Mouse (Mus musculus): ENCODE results near the gene Cysltr2. TPM values are rescaled to one million over a fixed set of nuclear protein-coding genes. Genes with fewer than 3 reads are reported as not detected.
A peak's percentile ranks its signal among the peaks of the same experiment; 100 is the strongest.

The Cysltr2 gene
- polyA plus RNA-seq, 1 experiment from 2014 or later: not detected

DNA sequence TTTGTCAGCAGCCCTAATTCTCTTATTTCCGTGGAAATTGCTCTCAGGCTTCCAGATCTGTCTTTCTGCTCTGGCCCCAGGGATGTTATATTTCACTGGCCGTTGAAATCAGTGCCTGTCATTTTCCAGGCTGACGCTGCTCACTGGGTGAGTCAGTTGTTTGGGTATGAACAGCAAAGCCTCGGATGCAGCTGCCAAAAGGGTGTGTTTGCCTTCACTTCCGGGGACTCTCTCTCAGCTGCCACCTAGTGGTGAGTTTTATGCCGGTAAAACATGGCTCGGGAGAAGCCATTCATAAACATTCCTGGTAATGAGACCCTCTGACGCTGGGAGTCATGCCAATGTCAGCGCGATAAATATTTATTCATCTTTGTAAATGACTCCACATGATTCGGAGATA lies 65.5 kb downstream of the Cysltr2 start:
- Histone ChIP-seq H3K27me3 (ENCODE audit: control insufficient read depth, insufficient read depth, low read length) (no peaks in the 10 kb centered on the region), H3K4me3 (ENCODE audit: low read depth, low read length) (no peak overlapping the region), H3K9ac (replicated peaks; ENCODE audit: low read length) (no peak overlapping the region), H3K9me3 (replicated peaks; ENCODE audit: control insufficient read depth, low read length) (no peaks in the 10 kb centered on the region), H3K36me3 (replicated peaks; ENCODE audit: control insufficient read depth, insufficient read depth, low read depth, low read length) (no peaks in the 10 kb centered on the region), H3K4me2 (ENCODE audit: low read depth, low read length) (no peak overlapping the region), H3K27ac (replicated peaks; ENCODE audit: low read depth, low read length) (no peak overlapping the region), H3K4me1 (ENCODE audit: control insufficient read depth, insufficient read depth, low read length) (no peaks in the 10 kb centered on the region)
- DNase-seq (ENCODE audit: low spot score) (peak; percentile 80), ATAC-seq (replicated peaks; ENCODE audit: insufficient number of reproducible peaks, low FRiP score, low TSS enrichment, low read depth) (peak; percentile 69; the same call in 1 of the 2 replicates)
- WGBS: 14% methylated on average over 11 of the region's 11 CpGs

DNA sequence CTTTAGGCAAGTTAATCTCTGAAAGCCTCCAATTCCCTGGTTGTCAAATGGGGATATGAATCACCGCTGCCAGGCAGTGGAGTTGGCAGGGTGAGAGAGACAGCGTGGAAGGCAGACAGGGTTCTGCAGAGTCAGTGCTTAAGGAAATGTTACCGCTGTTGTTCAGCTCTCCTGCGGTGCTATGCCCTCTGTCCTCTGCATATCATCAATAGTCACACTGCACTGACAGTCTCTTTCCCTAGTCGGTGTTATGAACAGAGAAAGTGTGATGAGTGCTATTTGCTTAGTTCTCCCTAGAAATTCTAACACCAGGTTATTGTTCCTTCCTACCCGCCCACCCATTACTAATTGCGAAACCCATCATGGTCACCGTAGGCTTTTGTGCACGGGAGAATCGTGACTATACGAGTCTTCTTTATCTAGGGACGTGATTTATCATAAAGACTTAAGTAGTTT lies 65.9 kb downstream of the Cysltr2 start:
- no peaks in the 10 kb centered on the region for H3K27me3 ChIP-seq (ENCODE audit: control insufficient read depth, insufficient read depth, low read length)
- WGBS: 74% methylated on average over 12 of the region's 12 CpGs
- ATAC-seq (replicated peaks; ENCODE audit: insufficient number of reproducible peaks, low FRiP score, low TSS enrichment, low read depth) (no peak), DNase-seq (ENCODE audit: low spot score) (no peak)
- H3K9me3 ChIP-seq (replicated peaks; ENCODE audit: control insufficient read depth, low read length): no peaks in the 10 kb centered on the region
- no peak overlapping the region for H3K4me3 ChIP-seq (ENCODE audit: low read depth, low read length)
- no peak overlapping the region for H3K9ac ChIP-seq (replicated peaks; ENCODE audit: low read length)
- H3K27ac ChIP-seq (replicated peaks; ENCODE audit: low read depth, low read length): no peak overlapping the region
- H3K4me2 ChIP-seq (ENCODE audit: low read depth, low read length): no peak overlapping the region
- no peaks in the 10 kb centered on the region for H3K36me3 ChIP-seq (replicated peaks; ENCODE audit: control insufficient read depth, insufficient read depth, low read depth, low read length)
- H3K4me1 ChIP-seq (ENCODE audit: control insufficient read depth, insufficient read depth, low read length): no peaks in the 10 kb centered on the region

DNA sequence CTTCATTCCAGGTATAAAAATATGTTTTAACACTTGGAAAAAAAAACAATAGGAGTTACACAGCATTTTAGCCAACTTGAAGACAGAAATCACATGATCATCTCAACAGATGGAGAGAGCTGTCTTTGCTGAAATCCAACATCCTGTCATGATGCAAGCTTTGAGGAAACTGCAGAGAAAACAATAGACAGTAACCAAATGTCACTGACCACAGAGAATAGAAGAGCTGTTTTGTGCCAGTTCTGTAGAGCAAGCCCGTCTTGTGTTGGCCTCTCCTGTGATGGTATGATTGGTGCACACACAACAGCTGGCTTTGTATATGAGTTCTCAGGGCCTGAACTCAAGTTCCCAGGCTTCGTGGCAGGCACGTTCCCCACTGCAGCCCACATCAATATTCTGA lies 68.2 kb downstream of the Cysltr2 start:
- Histone ChIP-seq H3K9ac (replicated peaks; ENCODE audit: low read length) (no peak overlapping the region), H3K27ac (replicated peaks; ENCODE audit: low read depth, low read length) (no peak overlapping the region), H3K4me1 (ENCODE audit: control insufficient read depth, insufficient read depth, low read length) (no peaks in the 10 kb centered on the region), H3K4me2 (ENCODE audit: low read depth, low read length) (no peak overlapping the region), H3K27me3 (ENCODE audit: control insufficient read depth, insufficient read depth, low read length) (no peaks in the 10 kb centered on the region), H3K4me3 (ENCODE audit: low read depth, low read length) (no peak overlapping the region), H3K9me3 (replicated peaks; ENCODE audit: control insufficient read depth, low read length) (no peaks in the 10 kb centered on the region), H3K36me3 (replicated peaks; ENCODE audit: control insufficient read depth, insufficient read depth, low read depth, low read length) (no peaks in the 10 kb centered on the region)
- DNase-seq (ENCODE audit: low spot score) (no peak), ATAC-seq (replicated peaks; ENCODE audit: insufficient number of reproducible peaks, low FRiP score, low TSS enrichment, low read depth) (no peak)
- WGBS: 67% methylated on average over 3 of the region's 3 CpGs

DNA sequence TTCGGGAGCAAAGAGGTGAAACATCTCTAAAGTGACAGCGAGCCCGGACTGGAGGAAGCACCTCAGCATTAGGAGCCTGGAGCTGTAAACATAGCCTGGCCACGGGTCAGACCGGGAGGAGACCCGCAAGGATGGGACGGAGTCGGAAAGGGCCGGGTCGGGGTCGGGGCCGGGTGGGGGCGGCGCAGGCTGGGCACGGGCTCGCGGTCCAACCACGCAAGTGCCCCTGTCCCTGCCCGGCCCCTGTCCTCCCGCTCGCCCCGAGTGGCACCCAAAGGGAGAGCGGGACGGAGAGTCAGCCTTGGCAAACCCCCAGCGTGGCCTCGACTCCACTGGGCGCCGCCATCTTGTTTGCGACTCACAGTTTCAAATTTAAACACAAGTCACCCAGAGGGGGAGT lies 68.8 kb downstream of the Cysltr2 start:
- Histone ChIP-seq H3K9me3 (replicated peaks; ENCODE audit: control insufficient read depth, low read length) (no peaks in the 10 kb centered on the region), H3K27ac (replicated peaks; ENCODE audit: low read depth, low read length) (no peak overlapping the region)
- DNase-seq (ENCODE audit: low spot score): no peak

DNA sequence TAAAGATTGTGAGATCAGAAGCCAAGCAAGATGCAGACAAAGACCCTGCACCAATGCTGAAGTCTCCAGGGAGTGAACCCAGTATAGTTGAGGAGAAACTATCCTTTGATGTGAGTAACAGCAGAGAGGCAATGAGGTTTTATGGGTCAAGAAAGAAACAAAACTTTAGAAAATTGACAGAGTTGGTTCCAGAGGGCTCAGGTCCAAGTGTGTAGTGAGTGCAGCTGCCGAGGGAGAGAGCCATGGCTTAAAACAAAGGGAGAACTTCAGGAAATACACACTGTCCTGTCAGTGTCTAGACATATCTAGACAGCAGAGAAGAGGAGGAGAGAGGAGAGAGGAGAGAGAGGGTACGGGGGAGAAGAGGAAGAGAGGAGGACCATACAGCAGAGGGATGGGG lies 72.8 kb downstream of the Cysltr2 start:
- no peaks in the 10 kb centered on the region for H3K9me3 ChIP-seq (replicated peaks; ENCODE audit: control insufficient read depth, low read length)
- H3K36me3 ChIP-seq (replicated peaks; ENCODE audit: control insufficient read depth, insufficient read depth, low read depth, low read length): no peaks in the 10 kb centered on the region
- H3K4me1 ChIP-seq (ENCODE audit: control insufficient read depth, insufficient read depth, low read length): no peaks in the 10 kb centered on the region
- ATAC-seq (replicated peaks; ENCODE audit: insufficient number of reproducible peaks, low FRiP score, low TSS enrichment, low read depth) (no peak), DNase-seq (ENCODE audit: low spot score) (no peak)
- H3K4me3 ChIP-seq (ENCODE audit: low read depth, low read length): no peak overlapping the region
- H3K27me3 ChIP-seq (ENCODE audit: control insufficient read depth, insufficient read depth, low read length): no peaks in the 10 kb centered on the region
- 76% methylated on average over 2 of the region's 2 CpGs for WGBS
- no peak overlapping the region for H3K27ac ChIP-seq (replicated peaks; ENCODE audit: low read depth, low read length)
- H3K9ac ChIP-seq (replicated peaks; ENCODE audit: low read length): no peak overlapping the region
- no peak overlapping the region for H3K4me2 ChIP-seq (ENCODE audit: low read depth, low read length)

More for the DNA sequence above, 68.8 kb downstream of the Cysltr2 start:
- Histone ChIP-seq H3K36me3 (replicated peaks; ENCODE audit: control insufficient read depth, insufficient read depth, low read depth, low read length) (no peaks in the 10 kb centered on the region), H3K4me2 (ENCODE audit: low read depth, low read length) (no peak overlapping the region), H3K4me3 (ENCODE audit: low read depth, low read length) (no peak overlapping the region), H3K4me1 (ENCODE audit: control insufficient read depth, insufficient read depth, low read length) (no peaks in the 10 kb centered on the region), H3K9ac (replicated peaks; ENCODE audit: low read length) (no peak overlapping the region), H3K27me3 (ENCODE audit: control insufficient read depth, insufficient read depth, low read length) (no peaks in the 10 kb centered on the region)
- peak; percentile 45; the same call in 1 of the 2 replicates for ATAC-seq (replicated peaks; ENCODE audit: insufficient number of reproducible peaks, low FRiP score, low TSS enrichment, low read depth)
- WGBS: 94% methylated on average over 25 of the region's 29 CpGs

Other genes with a start within 250 kb of the Cysltr2 start
- gene Rcbtb2, start 73.9 kb upstream of the Cysltr2 start, polyA plus RNA-seq (2014; fragmentation: Nextera tagmentation; extraction: Ambion mirVana): 203 and 209 TPM in 2 replicates
- gene Lpar6, start 188.8 kb upstream of the Cysltr2 start, polyA plus RNA-seq (2014; fragmentation: Nextera tagmentation; extraction: Ambion mirVana): 19.0 and 22.4 TPM in 2 replicates